Comparison of ENCODE assay signal across 12 mouse cellular contexts in genomic region chr1:166038731-166039332, GRCm38 (mm10).
"Had no signal": no experiment of that assay in that cellular context is flagged by ENCODE, and none has a peak within 500 bp of the region (broad histone marks: within the 10 kb centered on the region; RNA-seq: fewer than 3 reads in every experiment).

No protein-coding gene starts in this region.

- DNase-seq: gastrocnemius, postnatal 14 days; gastrocnemius, postnatal 36 days; heart, adult 18-20 months; heart, postnatal 10 days; kidney, adult 11 months; kidney, adult 2 months; kidney, adult 9 months; kidney, postnatal 14 days; kidney, postnatal 36 days; layer of hippocampus, adult 9-11 months; liver; liver, embryonic 13.5 days had no signal
